8 mouse cellular contexts compared by ENCODE assay signal in genomic region chr8:83747661-83748346, GRCm38 (mm10). TPM values are rescaled to one million over a fixed set of nuclear protein-coding genes. Genes with fewer than 3 reads are reported as not detected.
DNase-seq lines count a peak whose midpoint lies in the region; ATAC-seq and TF ChIP-seq lines count a peak whose summit lies in the region.

No protein-coding gene starts in this region.

- H3K27ac ChIP-seq in forebrain, embryonic 13.5 days, result no peak overlapping the region
- peak overlapping the region; percentile 92 for H3K27ac ChIP-seq in heart, postnatal 0 days (ENCODE audit: low read depth)
- H3K27ac ChIP-seq in lung, embryonic 16.5 days (ENCODE audit: low read length), result peak overlapping the region; percentile 92
- peak overlapping the region; percentile 45; the same call in 1 of the 2 replicates for H3K27ac ChIP-seq in neural tube, embryonic 14.5 days (ENCODE audit: low read depth, low read length)

- 3% methylated on average over 28 of the region's 28 CpGs for WGBS in forebrain, embryonic 13.5 days
- under 1% methylated on average over 28 of the region's 28 CpGs for WGBS in heart, postnatal 0 days
- WGBS in lung, embryonic 16.5 days, result 2% methylated on average over 28 of the region's 28 CpGs
- 2% methylated on average over 27 of the region's 28 CpGs for WGBS in neural tube, embryonic 14.5 days

- TF ChIP-seq EP300 in heart, postnatal 0 days (IDR thresholded peaks at IDR 0.05; ENCODE audit: low read depth), result 0 out of 2 replicates have a peak, but pooled peaks have one; percentile 16

- peak overlapping the region; percentile 59 for H3K4me2 ChIP-seq in forebrain, embryonic 13.5 days
- peak overlapping the region; percentile 86 for H3K4me2 ChIP-seq in heart, postnatal 0 days (ENCODE audit: low read depth, low read length)
- peak overlapping the region; percentile 62 for H3K4me2 ChIP-seq in lung, embryonic 16.5 days (ENCODE audit: low read depth, low read length)
- peak overlapping the region; percentile 58 for H3K4me2 ChIP-seq in neural tube, embryonic 14.5 days (ENCODE audit: low read depth, low read length)

- peaks cover 7% of the 10 kb centered on the region; the same call in 1 of the 2 replicates for H3K4me1 ChIP-seq in forebrain, embryonic 13.5 days
- peaks cover 23% of the 10 kb centered on the region for H3K4me1 ChIP-seq in heart, postnatal 0 days (ENCODE audit: control insufficient read depth, insufficient read depth)
- peaks cover 13% of the 10 kb centered on the region for H3K4me1 ChIP-seq in lung, embryonic 16.5 days (replicated peaks; ENCODE audit: control insufficient read depth, insufficient read depth, low read length)
- peaks cover 12% of the 10 kb centered on the region for H3K4me1 ChIP-seq in neural tube, embryonic 14.5 days (ENCODE audit: control insufficient read depth, insufficient read depth, low read length)

- ATAC-seq in forebrain, embryonic 13.5 days, result peak; percentile 82
- ATAC-seq in heart, postnatal 0 days (ENCODE audit: insufficient read depth, low read depth), result peak; percentile 88
- ATAC-seq in lung, embryonic 16.5 days (ENCODE audit: low read depth), result peak; percentile 90
- ATAC-seq in neural tube, embryonic 14.5 days (ENCODE audit: low read depth), result peak; percentile 73

- TF ChIP-seq CTCF in heart, postnatal 0 days (IDR thresholded peaks at IDR 0.05; ENCODE audit: low read depth), result no peak

- peaks cover 35% of the 10 kb centered on the region for H3K27me3 ChIP-seq in forebrain, embryonic 13.5 days
- no peaks in the 10 kb centered on the region for H3K27me3 ChIP-seq in heart, postnatal 0 days (ENCODE audit: control insufficient read depth, insufficient read depth, low read length)
- H3K27me3 ChIP-seq in lung, embryonic 16.5 days (ENCODE audit: control insufficient read depth, insufficient read depth, low read depth, low read length), result no peaks in the 10 kb centered on the region; the same call in 1 of the 2 replicates
- no peaks in the 10 kb centered on the region for H3K27me3 ChIP-seq in neural tube, embryonic 14.5 days (ENCODE audit: control insufficient read depth, insufficient read depth, low read length)

- no peaks in the 10 kb centered on the region for H3K9me3 ChIP-seq in forebrain, embryonic 13.5 days (replicated peaks)
- no peaks in the 10 kb centered on the region for H3K9me3 ChIP-seq in heart, postnatal 0 days (replicated peaks; ENCODE audit: control insufficient read depth, low read length)
- H3K9me3 ChIP-seq in lung, embryonic 16.5 days (ENCODE audit: control insufficient read depth, low read length), result no peaks in the 10 kb centered on the region
- no peaks in the 10 kb centered on the region for H3K9me3 ChIP-seq in neural tube, embryonic 14.5 days (ENCODE audit: control insufficient read depth, low read length)

- DNase-seq in urinary bladder, postnatal 14 days (ENCODE audit: low spot score), result peak; percentile 29
- no peak for DNase-seq in urinary bladder, adult 2 months (ENCODE audit: low spot score)
- peak; percentile 90 for DNase-seq in heart, postnatal 0 days (ENCODE audit: low spot score)
- peak; percentile 87 for DNase-seq in kidney, postnatal 10 days
- DNase-seq in thymus, postnatal 14 days, result peak; percentile 74

- H3K36me3 ChIP-seq in forebrain, embryonic 13.5 days (ENCODE audit: poor library complexity, severe bottlenecking), result no peaks in the 10 kb centered on the region
- H3K36me3 ChIP-seq in heart, postnatal 0 days (replicated peaks; ENCODE audit: control insufficient read depth, insufficient read depth, low read length), result no peaks in the 10 kb centered on the region
- no peaks in the 10 kb centered on the region for H3K36me3 ChIP-seq in lung, embryonic 16.5 days (ENCODE audit: control insufficient read depth, insufficient read depth, low read length)
- no peaks in the 10 kb centered on the region for H3K36me3 ChIP-seq in neural tube, embryonic 14.5 days (ENCODE audit: control insufficient read depth, insufficient read depth, low read length)

- peak overlapping the region; percentile 51 for H3K9ac ChIP-seq in forebrain, embryonic 13.5 days
- H3K9ac ChIP-seq in heart, postnatal 0 days (replicated peaks; ENCODE audit: low read depth, low read length), result peak overlapping the region; percentile 75
- peak overlapping the region; percentile 52 for H3K9ac ChIP-seq in lung, embryonic 16.5 days (ENCODE audit: low read length)
- peak overlapping the region; percentile 41 for H3K9ac ChIP-seq in neural tube, embryonic 14.5 days (replicated peaks; ENCODE audit: low read depth, low read length)

- peak overlapping the region; percentile 36 for H3K4me3 ChIP-seq in forebrain, embryonic 13.5 days
- H3K4me3 ChIP-seq in heart, postnatal 0 days (ENCODE audit: low read depth, low read length), result peak overlapping the region; percentile 46
- H3K4me3 ChIP-seq in lung, embryonic 16.5 days (ENCODE audit: low read length), result peak overlapping the region; percentile 34
- peak overlapping the region; percentile 28 for H3K4me3 ChIP-seq in neural tube, embryonic 14.5 days (ENCODE audit: low read depth, low read length)

RNA-seq across cellular contexts. Expression of gene Adgre5, which starts 6.7 kb away (rescaled TPM):
- 119 and 129 TPM in 2 replicates for polyA plus RNA-seq in urinary bladder, adult 2 months (2012; rRNA removed)
- polyA plus RNA-seq in forebrain, embryonic 13.5 days (2015; fragmentation: Nextera tagmentation; extraction: Ambion mirVana), result 6.7 and 7.2 TPM in 2 replicates
- total RNA-seq in heart, postnatal 0 days (2014; rRNA removed; ENCODE audit: low replicate concordance), result 46.4 and 51.2 TPM in 2 replicates
- polyA plus RNA-seq in heart, postnatal 0 days (2015; fragmentation: Nextera tagmentation; extraction: Ambion mirVana), result 35.3 and 35.8 TPM in 2 replicates
- polyA plus RNA-seq in lung, embryonic 16.5 days (2015; fragmentation: Nextera tagmentation; extraction: Ambion mirVana), result 77.6 and 78.2 TPM in 2 replicates
- polyA plus RNA-seq in neural tube, embryonic 14.5 days (2014; fragmentation: Nextera tagmentation; extraction: Ambion mirVana), result 8.8 and 13.5 TPM in 2 replicates

RNA-seq across cellular contexts. Expression of gene Ddx39, which starts 32.8 kb away (rescaled TPM):
- polyA plus RNA-seq in urinary bladder, adult 2 months (2012; rRNA removed), result 24.8 and 36.4 TPM in 2 replicates
- 183 and 200 TPM in 2 replicates for polyA plus RNA-seq in forebrain, embryonic 13.5 days (2015; fragmentation: Nextera tagmentation; extraction: Ambion mirVana)
- total RNA-seq in heart, postnatal 0 days (2014; rRNA removed; ENCODE audit: low replicate concordance), result 92.5 and 95.7 TPM in 2 replicates
- polyA plus RNA-seq in heart, postnatal 0 days (2015; fragmentation: Nextera tagmentation; extraction: Ambion mirVana), result 75.5 and 79.3 TPM in 2 replicates
- polyA plus RNA-seq in lung, embryonic 16.5 days (2015; fragmentation: Nextera tagmentation; extraction: Ambion mirVana), result 150 and 158 TPM in 2 replicates
- polyA plus RNA-seq in neural tube, embryonic 14.5 days (2014; fragmentation: Nextera tagmentation; extraction: Ambion mirVana), result 82.6 and 83.3 TPM in 2 replicates

RNA-seq across cellular contexts. Expression of gene Pkn1, which starts 48.8 kb away (rescaled TPM):
- 39.0 and 43.3 TPM in 2 replicates for polyA plus RNA-seq in urinary bladder, adult 2 months (2012; rRNA removed)
- polyA plus RNA-seq in forebrain, embryonic 13.5 days (2015; fragmentation: Nextera tagmentation; extraction: Ambion mirVana), result 25.6 and 26.7 TPM in 2 replicates
- 44.2 and 57.4 TPM in 2 replicates for total RNA-seq in heart, postnatal 0 days (2014; rRNA removed; ENCODE audit: low replicate concordance)
- 13.0 and 14.2 TPM in 2 replicates for polyA plus RNA-seq in heart, postnatal 0 days (2015; fragmentation: Nextera tagmentation; extraction: Ambion mirVana)
- polyA plus RNA-seq in lung, embryonic 16.5 days (2015; fragmentation: Nextera tagmentation; extraction: Ambion mirVana), result 27.2 and 31.8 TPM in 2 replicates
- 25.1 and 27.7 TPM in 2 replicates for polyA plus RNA-seq in neural tube, embryonic 14.5 days (2014; fragmentation: Nextera tagmentation; extraction: Ambion mirVana)
